Mouse (Mus musculus) hindbrain, postnatal 0 days (tissue): Measurements from ENCODE around the gene Dapk1. TPM values are rescaled to one million over a fixed set of nuclear protein-coding genes. Genes with fewer than 3 reads are reported as not detected.
A peak's percentile ranks its signal among the peaks of the same experiment; 100 is the strongest.

Source experiments
- ATAC-seq: fragments of 200-750 bp; cut with Nextera tagmentation; 2 replicates; pipeline ENCODE4 v1.8.0; 2017; ENCODE audit warnings: mild to moderate bottlenecking, moderate TSS enrichment, moderate library complexity
- DNase-seq: peaks from one replicate; pipeline ENCODE4 v3.0.0-alpha.2; 2015; ENCODE audit warnings: low spot score
- H3K27ac ChIP-seq: fragments of 300-500 bp; sonication (generic); 2 replicates; pipeline ENCODE4 v1.5.1; 2014; ENCODE audit warnings: mild to moderate bottlenecking
- H3K27me3 ChIP-seq: fragments of 300-500 bp; sonication (generic); 2 replicates; pipeline ENCODE4 v1.6.1; 2014; ENCODE audit warnings: low read length, mixed read lengths; ENCODE audit not compliant: insufficient read depth
- H3K36me3 ChIP-seq: fragments of 300-500 bp; sonication (generic); 2 replicates; pipeline ENCODE4 v1.6.1; 2014; ENCODE audit warnings: low read length, mixed read lengths; ENCODE audit not compliant: insufficient read depth
- H3K4me1 ChIP-seq: fragments of 300-500 bp; sonication (generic); 2 replicates; pipeline ENCODE4 v1.6.1; 2014; ENCODE audit warnings: antibody characterized with exemption, low read length, mixed read lengths; ENCODE audit not compliant: insufficient read depth
- H3K4me2 ChIP-seq: fragments of 300-500 bp; sonication (generic); 2 replicates; pipeline ENCODE4 v1.6.1; 2014; ENCODE audit warnings: low read depth, mild to moderate bottlenecking, low read length, moderate library complexity, mixed read lengths
- H3K4me3 ChIP-seq: fragments of 300-500 bp; sonication (generic); 2 replicates; pipeline ENCODE4 v1.5.1; 2014; ENCODE audit warnings: low read length
- H3K9ac ChIP-seq: fragments of 300-500 bp; sonication (generic); replicated peaks from 2 replicates; pipeline ENCODE4 v1.6.1; 2014; ENCODE audit warnings: mild to moderate bottlenecking, low read length, moderate library complexity, mixed read lengths
- H3K9me3 ChIP-seq: fragments of 300-500 bp; sonication (generic); 2 replicates; pipeline ENCODE4 v1.6.1; 2016; ENCODE audit warnings: low read length, mixed read lengths
- CTCF ChIP-seq: IDR thresholded peaks from 2 replicates; pipeline ENCODE4 v1.5.1; 2016; ENCODE audit warnings: antibody characterized with exemption, control low read depth, low read depth
- WGBS: fragments of 180-500 bp; shearing (Covaris S2); extraction: QIAGEN DNeasy Blood & Tissue Kit; methylation state at CpG from one replicate; pipeline ENCODE4 v1.1.7; 2014; 5-methylcytosine and 5-hydroxymethylcytosine counted together
- polyA plus RNA-seq: library from polyadenylated mRNA; unstranded; fragments of >200 nt; fragmentation: Nextera tagmentation; extraction: Ambion mirVana; gene quantifications from 2 replicates; pipeline ENCODE4 v1.2.1, GENCODE M21; 2015
- total RNA-seq: library from RNA; depleted of rRNA; stranded (reverse); fragments of >200 nt; gene quantifications from 2 replicates; pipeline ENCODE4 v1.2.3, GENCODE M21; 2014

Gene Dapk1
- total and polyA plus RNA-seq, 2 experiments from 2014 or later, result 25.7 to 63.1 TPM

DNA sequence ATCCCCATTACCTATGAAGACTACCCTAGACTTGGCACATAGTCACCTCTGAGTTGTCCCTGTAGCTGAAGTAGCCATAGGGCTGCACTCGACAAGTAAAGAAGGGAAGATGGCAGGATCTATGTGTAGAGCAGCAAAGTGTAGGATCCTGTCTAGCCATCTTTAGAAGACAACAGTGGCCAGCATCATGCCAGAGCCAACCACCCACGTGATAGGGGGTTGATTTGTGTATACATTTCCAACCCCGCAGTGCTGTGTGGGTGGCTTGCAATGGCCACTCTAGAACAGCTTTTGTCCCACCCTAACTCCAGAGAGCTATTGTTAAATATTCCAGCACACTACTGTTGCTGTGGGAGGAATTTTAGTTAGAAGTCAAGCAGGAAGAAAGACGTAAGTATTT is 111.8 kb downstream of the Dapk1 start:
- Histone ChIP-seq H3K4me1 (no peaks in the 10 kb centered on the region), H3K9ac (no peak overlapping the region), H3K27me3 (no peaks in the 10 kb centered on the region), H3K27ac (no peak overlapping the region), H3K36me3 (0 out of 2 replicates have a peak, but pooled peaks cover 6% of the 10 kb centered on the region), H3K4me2 (no peak overlapping the region), H3K4me3 (no peak overlapping the region), H3K9me3 (no peaks in the 10 kb centered on the region)
- WGBS, result 87% methylated on average over 4 of the region's 4 CpGs
- no peak for DNase-seq
- no peak for TF ChIP-seq CTCF
- no peak for ATAC-seq

DNA sequence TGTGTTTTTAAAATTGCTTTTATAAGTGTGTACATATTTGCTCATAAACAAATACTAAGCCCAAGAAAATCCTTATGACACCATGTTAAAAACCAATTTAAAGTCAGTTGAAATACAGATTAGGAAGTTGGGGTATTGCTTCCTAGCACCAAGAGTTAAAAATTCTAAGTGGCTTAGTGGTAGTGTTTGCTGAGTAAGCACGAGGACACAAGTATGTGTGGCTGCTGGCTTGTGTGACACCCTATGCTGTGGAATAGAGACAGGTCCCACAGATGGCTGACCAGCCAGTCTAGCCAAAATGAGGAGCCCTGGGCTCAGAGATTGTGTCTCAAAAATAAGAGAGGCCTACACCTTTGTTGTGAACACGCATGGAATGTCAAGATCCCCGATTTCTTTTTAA is 114.4 kb downstream of the Dapk1 start:
- Histone ChIP-seq H3K4me1 (no peaks in the 10 kb centered on the region), H3K27me3 (no peaks in the 10 kb centered on the region), H3K27ac (no peak overlapping the region), H3K4me3 (no peak overlapping the region), H3K4me2 (no peak overlapping the region), H3K9me3 (no peaks in the 10 kb centered on the region), H3K36me3 (peaks cover 17% of the 10 kb centered on the region; the same call in 1 of the 2 replicates), H3K9ac (no peak overlapping the region)
- no peak for DNase-seq
- 59% methylated on average over 3 of the region's 3 CpGs for WGBS
- no peak for ATAC-seq
- no peak for TF ChIP-seq CTCF

DNA sequence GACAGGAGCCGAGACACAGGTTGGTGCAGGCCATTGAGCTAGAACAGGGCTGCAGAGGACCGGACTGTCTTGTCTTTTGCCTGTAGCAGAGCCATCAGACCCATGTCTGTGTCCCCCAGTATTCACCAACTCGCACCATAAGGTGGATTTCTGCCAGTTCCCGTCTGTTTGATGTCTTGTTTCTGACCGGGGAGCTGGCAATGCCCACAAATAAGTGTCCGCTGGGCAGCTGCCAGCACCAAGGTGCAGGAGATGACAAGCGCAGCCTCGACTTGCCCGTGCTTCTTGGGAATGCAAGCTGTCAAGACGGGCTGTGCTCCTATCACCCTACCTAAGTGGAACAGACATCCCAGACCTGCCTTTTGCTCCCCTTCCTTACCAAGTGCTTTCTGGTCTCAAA is 115.7 kb downstream of the Dapk1 start:
- ATAC-seq (no peak), DNase-seq (peak; percentile 37)
- Histone ChIP-seq H3K4me1 (no peaks in the 10 kb centered on the region), H3K27ac (no peak overlapping the region), H3K36me3 (peaks cover 24% of the 10 kb centered on the region; the same call in 1 of the 2 replicates), H3K9me3 (no peaks in the 10 kb centered on the region), H3K27me3 (no peaks in the 10 kb centered on the region), H3K9ac (no peak overlapping the region), H3K4me2 (no peak overlapping the region), H3K4me3 (no peak overlapping the region)
- no peak for TF ChIP-seq CTCF
- 49% methylated on average over 10 of the region's 10 CpGs for WGBS

DNA sequence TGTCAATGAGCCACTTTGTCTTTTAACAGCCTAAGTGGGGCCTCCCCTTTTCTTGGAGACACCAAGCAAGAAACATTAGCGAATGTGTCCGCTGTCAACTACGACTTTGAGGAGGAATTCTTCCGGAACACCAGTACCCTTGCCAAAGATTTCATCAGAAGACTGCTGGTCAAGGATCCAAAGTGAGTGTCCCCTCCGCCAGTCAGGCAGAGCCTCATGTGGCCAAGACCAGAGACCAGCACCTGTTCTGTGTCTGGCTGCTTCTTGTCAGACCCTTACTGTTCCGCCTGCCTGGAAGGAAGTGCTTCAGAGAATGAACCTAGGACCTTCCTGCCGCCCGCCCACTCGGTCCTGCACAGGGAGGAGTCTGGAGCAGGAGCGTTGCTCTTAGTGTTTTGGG is 117.8 kb downstream of the Dapk1 start:
- H3K9me3 ChIP-seq, result no peaks in the 10 kb centered on the region
- DNase-seq, result no peak
- ATAC-seq, result no peak
- H3K27ac ChIP-seq, result no peak overlapping the region
- peaks cover 30% of the 10 kb centered on the region for H3K36me3 ChIP-seq
- no peak overlapping the region for H3K4me3 ChIP-seq
- no peaks in the 10 kb centered on the region for H3K27me3 ChIP-seq
- no peak overlapping the region for H3K4me2 ChIP-seq
- 92% methylated on average over 10 of the region's 10 CpGs for WGBS
- TF ChIP-seq CTCF, result no peak
- no peaks in the 10 kb centered on the region for H3K4me1 ChIP-seq
- no peak overlapping the region for H3K9ac ChIP-seq

DNA sequence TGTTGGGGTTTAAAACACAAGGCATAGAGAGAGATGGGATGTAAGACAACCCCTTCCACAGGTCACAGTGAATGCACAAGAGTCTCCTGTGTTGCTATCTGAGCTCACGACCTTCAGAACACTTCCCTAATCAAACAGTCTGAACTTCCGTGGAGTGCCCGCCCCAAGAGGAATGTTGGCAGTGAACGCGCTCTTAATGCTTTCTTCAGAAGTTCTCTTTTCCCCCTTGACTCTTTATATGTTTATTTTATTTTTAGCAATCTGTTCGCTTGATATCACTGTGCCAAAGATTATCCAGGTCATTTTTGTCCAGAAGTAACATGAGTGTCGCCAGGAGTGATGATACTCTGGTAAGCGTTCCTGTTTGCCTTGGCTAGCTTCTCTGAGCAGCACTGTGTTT is 121.0 kb downstream of the Dapk1 start:
- no peak overlapping the region for H3K4me2 ChIP-seq
- TF ChIP-seq CTCF, result no peak
- no peaks in the 10 kb centered on the region for H3K4me1 ChIP-seq
- ATAC-seq (no peak), DNase-seq (no peak)
- WGBS, result 83% methylated on average over 8 of the region's 8 CpGs
- no peaks in the 10 kb centered on the region for H3K27me3 ChIP-seq
- no peak overlapping the region for H3K27ac ChIP-seq
- H3K4me3 ChIP-seq, result no peak overlapping the region
- peaks cover 45% of the 10 kb centered on the region for H3K36me3 ChIP-seq
- H3K9ac ChIP-seq, result no peak overlapping the region
- H3K9me3 ChIP-seq, result no peaks in the 10 kb centered on the region

DNA sequence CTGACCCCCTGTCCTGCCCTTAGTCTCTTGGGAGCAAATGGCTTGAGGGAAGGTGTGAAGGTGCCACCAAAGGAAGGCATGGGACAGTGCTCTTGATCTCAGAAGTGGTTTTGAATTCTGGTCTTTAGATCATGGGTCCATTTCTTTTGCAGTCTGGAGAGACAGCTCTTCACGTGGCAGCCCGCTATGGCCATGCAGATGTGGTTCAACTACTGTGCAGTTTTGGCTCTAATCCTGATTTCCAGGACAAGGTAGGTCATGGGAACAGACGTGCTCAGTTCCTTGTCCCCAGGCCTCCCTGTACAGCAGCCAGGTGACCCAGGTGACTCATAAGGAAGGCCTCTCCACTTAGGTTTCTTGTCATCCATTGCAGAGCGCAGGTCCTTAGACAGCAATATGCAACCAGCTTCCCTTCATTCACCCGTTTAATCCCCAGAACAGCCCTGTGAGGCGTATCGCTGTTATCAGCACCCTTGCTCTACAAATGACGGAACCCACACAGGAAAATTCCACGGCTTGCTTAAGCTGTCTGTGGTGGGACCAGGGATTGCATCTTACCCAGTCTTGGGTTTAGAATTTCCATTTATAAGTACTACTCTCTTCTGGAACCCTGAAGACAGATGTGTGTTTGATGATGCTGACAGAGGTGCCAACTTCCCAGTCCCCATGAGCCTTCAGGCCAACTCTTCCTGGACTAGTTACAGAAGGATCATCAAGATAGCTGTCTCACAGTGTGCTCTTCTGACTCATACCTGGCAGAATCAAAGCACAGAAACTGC is 126.7 kb downstream of the Dapk1 start:
- no peak overlapping the region for H3K4me3 ChIP-seq
- DNase-seq (no peak), ATAC-seq (no peak)
- no peaks in the 10 kb centered on the region for H3K27me3 ChIP-seq
- no peaks in the 10 kb centered on the region for H3K9me3 ChIP-seq
- no peak for TF ChIP-seq CTCF
- 92% methylated on average over 9 of the region's 9 CpGs for WGBS
- no peak overlapping the region for H3K27ac ChIP-seq
- peaks cover 33% of the 10 kb centered on the region for H3K36me3 ChIP-seq
- H3K9ac ChIP-seq, result no peak overlapping the region
- H3K4me2 ChIP-seq, result no peak overlapping the region
- no peaks in the 10 kb centered on the region for H3K4me1 ChIP-seq

DNA sequence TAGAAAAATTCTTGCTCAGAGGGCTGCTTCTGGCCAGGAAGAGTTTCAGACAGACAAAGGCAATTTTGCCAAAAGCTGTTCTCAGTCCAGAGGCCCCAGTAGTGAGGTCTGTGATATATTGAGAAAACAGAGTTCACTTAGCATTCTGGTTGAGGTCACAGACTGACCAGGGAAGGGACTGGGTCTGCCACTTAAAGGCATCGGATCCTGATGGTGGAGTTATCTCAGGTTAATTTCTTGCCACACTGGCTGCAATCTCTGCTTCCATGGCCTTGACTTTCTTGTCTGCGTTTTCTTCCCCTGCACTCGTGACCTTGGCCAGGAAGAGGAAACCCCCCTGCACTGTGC is 127.3 kb downstream of the Dapk1 start:
- Histone ChIP-seq H3K9ac (no peak overlapping the region), H3K4me2 (no peak overlapping the region), H3K9me3 (no peaks in the 10 kb centered on the region), H3K27me3 (no peaks in the 10 kb centered on the region), H3K27ac (no peak overlapping the region), H3K4me3 (no peak overlapping the region), H3K4me1 (no peaks in the 10 kb centered on the region), H3K36me3 (peaks cover 38% of the 10 kb centered on the region; the same call in 1 of the 2 replicates)
- 61% methylated on average over 3 of the region's 3 CpGs for WGBS
- no peak for TF ChIP-seq CTCF
- DNase-seq, result no peak
- ATAC-seq, result no peak
